In genomic region chrX:102645146-102645545, GRCm38 (mm10) we compare ENCODE assay signal across 11 mouse cellular contexts. TPM values are rescaled to one million over a fixed set of nuclear protein-coding genes. Genes with fewer than 3 reads are reported as not detected.
A peak's percentile ranks its signal among the peaks of the same experiment; 100 is the strongest.
DNase-seq lines count a peak whose midpoint lies in the region; ATAC-seq lines count a peak whose summit lies in the region.
"Had no signal": no experiment of that assay in that cellular context is flagged by ENCODE, and none has a peak within 500 bp of the region (broad histone marks: within the 10 kb centered on the region; RNA-seq: fewer than 3 reads in every experiment).

No protein-coding gene starts in this region.

- WGBS in embryonic facial prominence, embryonic 12.5 days, result 51% methylated on average over 6 of the region's 6 CpGs
- 57% methylated on average over 6 of the region's 6 CpGs for WGBS in hindbrain, embryonic 14.5 days
- 55% methylated on average over 6 of the region's 6 CpGs for WGBS in midbrain, embryonic 11.5 days

- H3K36me3 ChIP-seq in embryonic facial prominence, embryonic 12.5 days, result no peaks in the 10 kb centered on the region
- no peaks in the 10 kb centered on the region for H3K36me3 ChIP-seq in hindbrain, embryonic 14.5 days (replicated peaks; ENCODE audit: control insufficient read depth, insufficient read depth)
- no peaks in the 10 kb centered on the region for H3K36me3 ChIP-seq in midbrain, embryonic 11.5 days (ENCODE audit: control insufficient read depth, insufficient read depth, low read length)

- peak overlapping the region; percentile 52; the same call in 1 of the 2 replicates for H3K4me3 ChIP-seq in embryonic facial prominence, embryonic 12.5 days
- H3K4me3 ChIP-seq in hindbrain, embryonic 14.5 days (replicated peaks; ENCODE audit: low read length), result no peak overlapping the region
- no peak overlapping the region for H3K4me3 ChIP-seq in midbrain, embryonic 11.5 days (ENCODE audit: low read depth, low read length)

- H3K27me3 ChIP-seq in embryonic facial prominence, embryonic 12.5 days, result peaks cover 18% of the 10 kb centered on the region
- peaks cover 16% of the 10 kb centered on the region for H3K27me3 ChIP-seq in hindbrain, embryonic 14.5 days (ENCODE audit: control insufficient read depth, insufficient read depth, low read length)
- peaks cover 14% of the 10 kb centered on the region for H3K27me3 ChIP-seq in midbrain, embryonic 11.5 days (ENCODE audit: control insufficient read depth, insufficient read depth, low read length)

- no peaks in the 10 kb centered on the region for H3K9me3 ChIP-seq in embryonic facial prominence, embryonic 12.5 days
- no peaks in the 10 kb centered on the region for H3K9me3 ChIP-seq in hindbrain, embryonic 14.5 days (ENCODE audit: control insufficient read depth, low read length)
- no peaks in the 10 kb centered on the region for H3K9me3 ChIP-seq in midbrain, embryonic 11.5 days (ENCODE audit: control insufficient read depth, low read length)

- intact Hi-C loops in heart, postnatal 10 days (cut with DNase I), result loop anchor here (10.0 kb wide), 1 partner anchor 140 kb away; the partner anchor contains the start of gene Hdac8

- no peaks in the 10 kb centered on the region for H3K4me1 ChIP-seq in embryonic facial prominence, embryonic 12.5 days
- 0 out of 2 replicates have a peak, but pooled peaks cover 3% of the 10 kb centered on the region for H3K4me1 ChIP-seq in hindbrain, embryonic 14.5 days (replicated peaks; ENCODE audit: control insufficient read depth, insufficient read depth, low read length)
- no peaks in the 10 kb centered on the region for H3K4me1 ChIP-seq in midbrain, embryonic 11.5 days (ENCODE audit: control insufficient read depth, insufficient read depth, low read length)

- ATAC-seq in embryonic facial prominence, embryonic 12.5 days (ENCODE audit: insufficient number of reproducible peaks, insufficient read depth, low FRiP score, low TSS enrichment), result no peak
- ATAC-seq in hindbrain, embryonic 14.5 days (ENCODE audit: low FRiP score), result no peak
- ATAC-seq in midbrain, embryonic 11.5 days (ENCODE audit: low FRiP score), result no peak

- peak overlapping the region; percentile 52 for H3K4me2 ChIP-seq in embryonic facial prominence, embryonic 12.5 days (replicated peaks)
- peak overlapping the region; percentile 50 for H3K4me2 ChIP-seq in hindbrain, embryonic 14.5 days (replicated peaks)
- 0 out of 2 replicates have a peak overlapping the region, but pooled peaks have one; percentile 53 for H3K4me2 ChIP-seq in midbrain, embryonic 11.5 days

- no peak overlapping the region for H3K27ac ChIP-seq in embryonic facial prominence, embryonic 12.5 days
- H3K27ac ChIP-seq in hindbrain, embryonic 14.5 days, result no peak overlapping the region
- H3K27ac ChIP-seq in midbrain, embryonic 11.5 days (ENCODE audit: low read depth, low read length), result no peak overlapping the region

- peak; percentile 32 to 41 for DNase-seq in heart, adult 18-20 months
- DNase-seq in heart, postnatal 10 days, result no peak
- no peak for DNase-seq in hindbrain, embryonic 14.5 days (ENCODE audit: low spot score)
- no peak for DNase-seq in midbrain, embryonic 11.5 days (ENCODE audit: low spot score, missing footprints)
- no peak for DNase-seq in thymus, postnatal 4 days
- no peak for DNase-seq in testis, postnatal 10 days (ENCODE audit: low spot score)
- no peak for DNase-seq in thymus, postnatal 14 days
- DNase-seq: adrenal gland, adult 8-10 months had no signal

- H3K9ac ChIP-seq in embryonic facial prominence, embryonic 12.5 days, result no peak overlapping the region
- no peak overlapping the region for H3K9ac ChIP-seq in hindbrain, embryonic 14.5 days
- H3K9ac ChIP-seq in midbrain, embryonic 11.5 days (ENCODE audit: low read length), result no peak overlapping the region

RNA-seq across cellular contexts. Expression of gene Phka1, which starts 1.1 kb away (rescaled TPM):
- total RNA-seq in heart, adult 18-20 months (2021), result 10 to 100 TPM; 37.4 to 46.6 TPM
- total RNA-seq in heart, postnatal 10 days (2021), result 10 to 100 TPM; 24.0 to 32.7 TPM
- polyA plus RNA-seq in embryonic facial prominence, embryonic 12.5 days (2016; fragmentation: Nextera tagmentation; extraction: Ambion mirVana), result 13.1 and 13.8 TPM in 2 replicates
- 9.4 TPM in 2 replicates for polyA plus RNA-seq in hindbrain, embryonic 14.5 days (2014; fragmentation: Nextera tagmentation; extraction: Ambion mirVana)
- polyA plus RNA-seq in midbrain, embryonic 11.5 days (2014; fragmentation: Nextera tagmentation; extraction: Ambion mirVana), result 5.8 and 6.7 TPM in 2 replicates

RNA-seq across cellular contexts. Expression of gene Gm3880, which starts 41.6 kb away (rescaled TPM):
- not detected for total RNA-seq in heart, adult 18-20 months (2021)
- total RNA-seq in heart, postnatal 10 days (2021), result not detected
- polyA plus RNA-seq in embryonic facial prominence, embryonic 12.5 days (2016; fragmentation: Nextera tagmentation; extraction: Ambion mirVana), result not detected in 2 replicates
- not detected in 2 replicates for polyA plus RNA-seq in hindbrain, embryonic 14.5 days (2014; fragmentation: Nextera tagmentation; extraction: Ambion mirVana)
- not detected in 2 replicates for polyA plus RNA-seq in midbrain, embryonic 11.5 days (2014; fragmentation: Nextera tagmentation; extraction: Ambion mirVana)
- total RNA-seq: adrenal gland, adult 8-10 months; left cerebral cortex, postnatal 25 days had no signal
- polyA plus RNA-seq: small intestine, adult 2 months had no signal

Comparison
In these comparisons a context has a peak if more than half of its experiments do, and no peak if none do; other contexts are left out.
1. DNase-seq: peak in heart, adult 18-20 months (2 of 2); none in heart, postnatal 10 days (0 of 2), hindbrain, embryonic 14.5 days (single experiment), midbrain, embryonic 11.5 days (single experiment), thymus, postnatal 4 days (single experiment), testis, postnatal 10 days (single experiment) and thymus, postnatal 14 days (single experiment).
2. Peak in every context shown above with its lines, with median percentiles within 50 percentile points of each other: H3K4me2 ChIP-seq.